Mouse (Mus musculus) ovary, adult 18-20 months (tissue): ENCODE measurements around the gene Gcn1l1.

ENCODE experiments used
- DNase-seq: peaks from one replicate; pipeline ENCODE4 v3.0.0; 2022; ENCODE audit warnings: low spot score, mixed read lengths

Gene Gcn1l1

GRCm38 (mm10) chr5:115611566-115611965, 46.5 kb downstream of the Gcn1l1 start:
- DNase-seq = no peak

GRCm38 (mm10) chr5:115613332-115613731, 48.3 kb downstream of the Gcn1l1 start:
- DNase-seq = no peak

- no peak for DNase-seq
Observed at GRCm38 (mm10) chr5:115614948-115615347, 49.9 kb downstream of the Gcn1l1 start.

- DNase-seq = no peak
Observed at GRCm38 (mm10) chr5:115619690-115620089, 54.6 kb downstream of the Gcn1l1 start.

GRCm38 (mm10) chr5:115622686-115623085, 57.6 kb downstream of the Gcn1l1 start:
- no peak for DNase-seq

- no peak for DNase-seq
Observed at GRCm38 (mm10) chr5:115623694-115624440, 58.8 kb downstream of the Gcn1l1 start.

GRCm38 (mm10) chr5:115626237-115626886, 61.3 kb downstream of the Gcn1l1 start:
- no peak for DNase-seq

GRCm38 (mm10) chr5:115628083-115628482, 63.0 kb downstream of the Gcn1l1 start:
- no peak for DNase-seq

GRCm38 (mm10) chr5:115629672-115630071, 64.6 kb downstream of the Gcn1l1 start:
- no peak for DNase-seq

GRCm38 (mm10) chr5:115630291-115630690, 65.2 kb downstream of the Gcn1l1 start:
- DNase-seq = no peak

GRCm38 (mm10) chr5:115631505-115632357, 66.7 kb downstream of the Gcn1l1 start, which contains the start of gene Rab35:
Rab35 (plus strand) TSS chr5:115631908.
- DNase-seq = peak; percentile 95

GRCm38 (mm10) chr5:115632358-115632714, 67.3 kb downstream of the Gcn1l1 start:
- DNase-seq = no peak

GRCm38 (mm10) chr5:115633060-115633459, 68.0 kb downstream of the Gcn1l1 start:
- no peak for DNase-seq

GRCm38 (mm10) chr5:115634046-115634445, 69.0 kb downstream of the Gcn1l1 start:
- no peak for DNase-seq

- no peak for DNase-seq
Observed at GRCm38 (mm10) chr5:115635536-115635935, 70.5 kb downstream of the Gcn1l1 start.

GRCm38 (mm10) chr5:115644192-115644591, 79.1 kb downstream of the Gcn1l1 start:
- DNase-seq = no peak

GRCm38 (mm10) chr5:115648876-115649275, 83.8 kb downstream of the Gcn1l1 start:
- no peak for DNase-seq

- no peak for DNase-seq
Observed at GRCm38 (mm10) chr5:115649699-115650098, 84.6 kb downstream of the Gcn1l1 start.

- no peak for DNase-seq
Observed at GRCm38 (mm10) chr5:115650885-115651284, 85.8 kb downstream of the Gcn1l1 start.

GRCm38 (mm10) chr5:115651821-115652220, 86.8 kb downstream of the Gcn1l1 start:
- no peak for DNase-seq

GRCm38 (mm10) chr5:115652681-115653575, 87.9 kb downstream of the Gcn1l1 start:
- DNase-seq = peak; percentile 99

GRCm38 (mm10) chr5:115653776-115654175, 88.7 kb downstream of the Gcn1l1 start:
- no peak for DNase-seq
